Mouse (Mus musculus): Measurements from ENCODE around the gene Rbl1. TPM values are rescaled to one million over a fixed set of nuclear protein-coding genes. Genes with fewer than 3 reads are reported as not detected.

The Rbl1 gene
- total and polyA plus RNA-seq, 3 experiments = 0.84 to 2.1 (median 2.0) TPM

DNA sequence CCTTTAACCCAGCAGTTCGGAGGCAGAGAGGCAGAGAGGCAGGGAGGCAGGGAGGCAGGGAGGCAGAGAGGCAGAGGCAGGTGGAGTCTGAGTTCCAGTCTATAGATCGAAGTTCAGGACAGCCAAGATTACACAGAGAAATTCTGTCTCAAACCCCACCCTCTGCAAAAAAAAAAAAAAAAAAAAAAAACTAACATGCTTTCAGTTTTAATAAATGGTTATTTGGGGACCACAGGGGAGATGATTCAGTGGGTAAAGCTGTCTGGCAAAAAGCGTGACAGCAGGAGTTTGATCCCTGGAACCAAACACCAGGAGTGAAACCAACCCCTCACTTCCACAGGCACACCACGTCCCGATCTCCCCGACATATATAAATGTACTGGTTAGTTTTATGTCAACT, 26.2 kb downstream of the Rbl1 start:
- H3K4me3 ChIP-seq = no peak overlapping the region
- intact Hi-C loops (cut with DNase I) = no loop called here
- no peaks in the 10 kb centered on the region for H3K4me1 ChIP-seq (ENCODE audit: control insufficient read depth, insufficient read depth, low read length)
- H3K27ac ChIP-seq = no peak overlapping the region
- H3K9ac ChIP-seq (ENCODE audit: low read depth, low read length) = no peak overlapping the region
- no peak for DNase-seq
- TF ChIP-seq POLR2A (IDR thresholded peaks at IDR 0.05; ENCODE audit: insufficient read depth, low read depth, low read length) = no peak
- H3K36me3 ChIP-seq (ENCODE audit: control insufficient read depth, insufficient read depth, low read length) = no peaks in the 10 kb centered on the region
- no peaks in the 10 kb centered on the region for H3K27me3 ChIP-seq (ENCODE audit: control insufficient read depth, insufficient read depth, low read length)
- H3K79me2 ChIP-seq (replicated peaks; ENCODE audit: control insufficient read depth, insufficient read depth, low read length) = no peaks in the 10 kb centered on the region
- 87% methylated on average over 6 of the region's 6 CpGs for WGBS

DNA sequence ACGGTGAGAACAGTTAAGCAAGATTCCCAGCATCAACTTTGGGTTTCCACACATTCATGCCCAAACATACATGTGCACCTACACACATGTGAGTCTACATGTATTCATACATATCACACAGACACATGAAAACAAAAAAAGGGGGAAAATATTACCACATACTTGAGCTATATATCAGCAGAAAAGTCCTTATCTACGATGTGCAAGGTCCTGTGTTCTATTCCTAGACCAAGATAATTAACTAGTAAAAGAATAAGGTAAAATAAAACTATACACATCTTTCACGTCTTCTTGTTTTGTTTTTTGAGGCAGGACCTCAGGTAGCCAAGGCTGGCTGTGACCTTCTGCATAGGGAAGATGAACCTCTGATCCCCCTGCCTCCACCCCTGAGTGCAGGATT, 28.1 kb downstream of the Rbl1 start:
- DNase-seq = no peak
- 93% methylated on average over 3 of the region's 3 CpGs for WGBS
- TF ChIP-seq EP300 (IDR thresholded peaks at IDR 0.05; ENCODE audit: insufficient read depth, low read depth, low read length) (no peak), CTCF (IDR thresholded peaks at IDR 0.05) (no peak), POLR2A (IDR thresholded peaks at IDR 0.05; ENCODE audit: insufficient read depth, low read depth, low read length) (no peak)
- Histone ChIP-seq H3K27me3 (ENCODE audit: control insufficient read depth, insufficient read depth, low read length) (no peaks in the 10 kb centered on the region), H3K27ac (no peak overlapping the region), H3K4me1 (ENCODE audit: control insufficient read depth, insufficient read depth, low read length) (no peaks in the 10 kb centered on the region), H3K9ac (ENCODE audit: low read depth, low read length) (no peak overlapping the region), H3K4me3 (no peak overlapping the region), H3K36me3 (ENCODE audit: control insufficient read depth, insufficient read depth, low read length) (no peaks in the 10 kb centered on the region), H3K79me2 (replicated peaks; ENCODE audit: control insufficient read depth, insufficient read depth, low read length) (no peaks in the 10 kb centered on the region)
- intact Hi-C loops (cut with DNase I) = no loop called here

DNA sequence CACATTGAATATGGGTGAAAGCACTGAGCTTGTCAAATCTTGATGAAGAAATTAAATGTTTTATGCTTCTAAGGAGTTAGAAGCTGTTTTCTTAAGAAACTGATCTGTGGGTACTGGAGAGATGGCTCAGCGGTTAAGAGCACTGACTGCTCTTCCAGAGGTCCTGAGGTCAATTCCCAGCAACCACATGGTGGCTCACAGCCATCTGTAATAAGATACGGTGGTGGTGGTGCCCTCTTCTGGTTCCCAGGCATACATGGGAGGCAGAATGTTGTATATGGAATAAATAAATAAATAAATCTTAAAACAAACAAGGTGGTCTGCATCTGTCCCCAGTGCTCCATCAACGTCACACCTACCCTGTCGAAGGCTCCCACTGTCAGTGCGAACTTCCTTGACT, 29.9 kb downstream of the Rbl1 start:
- H3K79me2 ChIP-seq (replicated peaks; ENCODE audit: control insufficient read depth, insufficient read depth, low read length) = no peaks in the 10 kb centered on the region
- no peaks in the 10 kb centered on the region for H3K36me3 ChIP-seq (ENCODE audit: control insufficient read depth, insufficient read depth, low read length)
- H3K9ac ChIP-seq (ENCODE audit: low read depth, low read length) = no peak overlapping the region
- no peak for DNase-seq
- intact Hi-C loops (cut with DNase I) = no loop called here
- no peak overlapping the region for H3K27ac ChIP-seq
- 79% methylated on average over 5 of the region's 5 CpGs for WGBS
- TF ChIP-seq POLR2A (IDR thresholded peaks at IDR 0.05; ENCODE audit: insufficient read depth, low read depth, low read length) (no peak), EP300 (IDR thresholded peaks at IDR 0.05; ENCODE audit: insufficient read depth, low read depth, low read length) (no peak), CTCF (IDR thresholded peaks at IDR 0.05) (no peak)
- no peak overlapping the region for H3K4me3 ChIP-seq
- H3K27me3 ChIP-seq (ENCODE audit: control insufficient read depth, insufficient read depth, low read length) = no peaks in the 10 kb centered on the region
- H3K4me1 ChIP-seq (ENCODE audit: control insufficient read depth, insufficient read depth, low read length) = no peaks in the 10 kb centered on the region

DNA sequence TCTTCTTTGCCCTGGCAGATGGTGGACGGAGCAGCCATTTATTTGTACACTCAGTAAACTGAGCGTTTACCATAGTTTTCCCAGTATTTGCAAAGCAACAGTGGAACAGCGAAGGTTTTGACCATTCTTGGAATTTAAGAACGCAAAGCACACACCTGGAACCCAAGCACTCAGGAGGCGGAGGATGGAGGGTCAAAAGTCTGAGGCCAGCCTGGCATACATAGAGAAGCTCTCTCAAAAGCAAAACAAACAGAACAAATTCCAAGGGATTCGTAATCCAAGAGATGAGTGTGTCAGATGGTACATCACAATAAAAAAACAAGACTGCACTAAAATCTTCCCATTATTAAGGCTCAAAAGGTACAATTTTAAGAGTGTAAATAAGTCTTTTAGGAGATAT, 30.8 kb downstream of the Rbl1 start:
- intact Hi-C loops (cut with DNase I) = no loop called here
- no peaks in the 10 kb centered on the region for H3K36me3 ChIP-seq (ENCODE audit: control insufficient read depth, insufficient read depth, low read length)

DNA sequence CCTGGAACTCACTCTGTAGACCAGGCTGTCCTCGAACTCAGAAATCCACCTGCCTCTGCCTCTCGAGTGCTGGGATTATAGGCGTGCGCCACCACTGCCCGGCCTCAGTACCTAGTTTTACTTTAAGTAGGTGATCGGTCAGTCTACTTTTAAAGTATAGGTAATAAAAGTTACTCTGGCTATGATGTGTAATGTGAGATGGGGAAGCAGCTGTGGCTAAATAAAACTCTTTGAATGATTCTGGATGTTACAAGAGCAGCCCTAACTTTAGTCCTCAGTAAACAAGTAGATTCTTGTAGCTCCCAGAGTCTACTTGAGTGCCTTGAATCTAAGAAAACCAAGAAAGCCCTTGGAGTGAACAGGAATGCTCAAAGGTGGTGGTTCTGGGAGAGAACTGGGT, 31.4 kb downstream of the Rbl1 start:
- no peak overlapping the region for H3K4me3 ChIP-seq
- H3K4me1 ChIP-seq (ENCODE audit: control insufficient read depth, insufficient read depth, low read length) = no peaks in the 10 kb centered on the region
- no peak overlapping the region for H3K9ac ChIP-seq (ENCODE audit: low read depth, low read length)
- DNase-seq = no peak
- 98% methylated on average over 6 of the region's 6 CpGs for WGBS
- no peak overlapping the region for H3K27ac ChIP-seq
- no peaks in the 10 kb centered on the region for H3K36me3 ChIP-seq (ENCODE audit: control insufficient read depth, insufficient read depth, low read length)
- TF ChIP-seq EP300 (IDR thresholded peaks at IDR 0.05; ENCODE audit: insufficient read depth, low read depth, low read length) (no peak), CTCF (IDR thresholded peaks at IDR 0.05) (no peak), POLR2A (IDR thresholded peaks at IDR 0.05; ENCODE audit: insufficient read depth, low read depth, low read length) (no peak)
- H3K79me2 ChIP-seq (replicated peaks; ENCODE audit: control insufficient read depth, insufficient read depth, low read length) = no peaks in the 10 kb centered on the region
- H3K27me3 ChIP-seq (ENCODE audit: control insufficient read depth, insufficient read depth, low read length) = no peaks in the 10 kb centered on the region
- intact Hi-C loops (cut with DNase I) = no loop called here

More for the DNA sequence above, 30.8 kb downstream of the Rbl1 start:
- Histone ChIP-seq H3K27me3 (ENCODE audit: control insufficient read depth, insufficient read depth, low read length) (no peaks in the 10 kb centered on the region), H3K9ac (ENCODE audit: low read depth, low read length) (no peak overlapping the region), H3K79me2 (replicated peaks; ENCODE audit: control insufficient read depth, insufficient read depth, low read length) (no peaks in the 10 kb centered on the region), H3K4me1 (ENCODE audit: control insufficient read depth, insufficient read depth, low read length) (no peaks in the 10 kb centered on the region), H3K27ac (no peak overlapping the region), H3K4me3 (no peak overlapping the region)
- TF ChIP-seq POLR2A (IDR thresholded peaks at IDR 0.05; ENCODE audit: insufficient read depth, low read depth, low read length) (no peak), EP300 (IDR thresholded peaks at IDR 0.05; ENCODE audit: insufficient read depth, low read depth, low read length) (no peak), CTCF (IDR thresholded peaks at IDR 0.05) (no peak)
- WGBS = 97% methylated on average over 6 of the region's 6 CpGs
- no peak for DNase-seq

DNA sequence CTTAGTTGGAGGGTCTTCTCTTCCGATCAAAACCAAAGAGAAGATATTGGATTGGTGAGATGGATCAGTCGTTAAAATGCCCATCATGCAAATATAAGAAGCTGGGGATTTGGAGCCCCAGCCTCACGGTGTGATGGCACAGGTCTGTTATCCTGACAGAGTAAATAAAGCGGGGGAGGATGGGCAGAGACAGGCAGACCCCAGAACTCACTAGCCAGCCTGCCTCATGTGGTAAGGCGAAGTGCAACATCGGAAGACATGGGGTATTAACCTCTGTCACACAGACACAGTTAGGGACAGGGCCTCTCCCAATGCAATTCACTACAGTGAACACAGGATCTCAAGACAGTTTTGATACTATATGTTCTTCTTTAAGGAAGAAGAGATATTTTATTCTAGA, 33.7 kb downstream of the Rbl1 start:
- H3K4me3 ChIP-seq = no peak overlapping the region
- WGBS = 81% methylated on average over 6 of the region's 6 CpGs
- DNase-seq = no peak
- no peaks in the 10 kb centered on the region for H3K4me1 ChIP-seq (ENCODE audit: control insufficient read depth, insufficient read depth, low read length)
- no peaks in the 10 kb centered on the region for H3K27me3 ChIP-seq (ENCODE audit: control insufficient read depth, insufficient read depth, low read length)
- H3K27ac ChIP-seq = no peak overlapping the region
- no peak for TF ChIP-seq POLR2A (IDR thresholded peaks at IDR 0.05; ENCODE audit: insufficient read depth, low read depth, low read length)
- no peak for TF ChIP-seq CTCF (IDR thresholded peaks at IDR 0.05)
- no peak overlapping the region for H3K9ac ChIP-seq (ENCODE audit: low read depth, low read length)
- intact Hi-C loops (cut with DNase I) = no loop called here
- no peaks in the 10 kb centered on the region for H3K36me3 ChIP-seq (ENCODE audit: control insufficient read depth, insufficient read depth, low read length)
- no peaks in the 10 kb centered on the region for H3K79me2 ChIP-seq (replicated peaks; ENCODE audit: control insufficient read depth, insufficient read depth, low read length)
